Mouse (Mus musculus): ENCODE results near the gene Gadd45gip1.

The Gadd45gip1 gene

GRCm38 (mm10) chr8:84884728-84885127, 53.4 kb downstream of the Gadd45gip1 start:
- in situ Hi-C loops (cut with MboI; ENCODE audit: low pct_unique_long_range_greater_than_20kb in 1 of 2, low sequenced_read_pairs in 2 of 2, unreplicated experiment in 1 of 2) = no loop called here
